Mouse (Mus musculus): ENCODE data around the gene Shc3.

- no peak for TF ChIP-seq CTCF (conservative IDR thresholded peaks at IDR 0.05 in 1 of 2, IDR thresholded peaks at IDR 0.05 in 1 of 2; ENCODE audit: low read depth in 2 of 2, low read length in 2 of 2)
- TF ChIP-seq MAX (IDR thresholded peaks at IDR 0.05; ENCODE audit: low read length): no peak
Observed at GRCm38 (mm10) chr13:51411696-51412430, 157.4 kb downstream of the Shc3 start.

Data from CH12.LX (cell line).